Mouse (Mus musculus): ENCODE results near the gene Cpne5. TPM values are rescaled to one million over a fixed set of nuclear protein-coding genes. Genes with fewer than 3 reads are reported as not detected.
"Not testable (repeated sequence)": the region's sequence is repeated elsewhere in the genome, so short reads cannot be mapped to it uniquely, and the experiment has no call there.

Cpne5 gene
- polyA plus RNA-seq, 1 experiment from 2014 or later = not detected

DNA sequence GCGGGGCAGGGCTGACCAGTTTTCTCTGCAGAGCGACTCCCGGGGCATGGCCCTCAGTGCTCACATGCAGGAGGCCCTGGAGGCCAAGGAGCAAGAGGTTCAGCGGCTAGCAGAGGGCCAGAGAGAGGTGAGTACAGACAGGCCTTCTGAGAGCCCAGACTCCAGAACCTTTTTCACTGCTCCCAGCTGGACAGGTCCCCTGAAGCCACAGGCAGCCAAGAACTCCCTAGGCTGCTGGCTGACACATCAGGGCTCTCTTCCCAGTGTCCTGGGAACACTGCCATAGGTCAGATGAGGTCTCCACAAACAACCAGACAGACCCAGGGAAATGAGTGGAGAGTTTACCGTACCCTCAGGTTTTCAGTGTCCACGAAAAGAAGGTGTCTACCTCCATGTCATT is 101.7 kb downstream of the Cpne5 start:
- H3K36me3 ChIP-seq (ENCODE audit: inconsistent target) = no peaks in the 10 kb centered on the region
- 91% methylated on average over 6 of the region's 6 CpGs for WGBS (ENCODE audit: missing documents)
- H3K79me2 ChIP-seq (ENCODE audit: inconsistent target) = no peaks in the 10 kb centered on the region
- no peak overlapping the region for H3K4me3 ChIP-seq (ENCODE audit: inconsistent target)
- no peak overlapping the region for H3K27ac ChIP-seq

DNA sequence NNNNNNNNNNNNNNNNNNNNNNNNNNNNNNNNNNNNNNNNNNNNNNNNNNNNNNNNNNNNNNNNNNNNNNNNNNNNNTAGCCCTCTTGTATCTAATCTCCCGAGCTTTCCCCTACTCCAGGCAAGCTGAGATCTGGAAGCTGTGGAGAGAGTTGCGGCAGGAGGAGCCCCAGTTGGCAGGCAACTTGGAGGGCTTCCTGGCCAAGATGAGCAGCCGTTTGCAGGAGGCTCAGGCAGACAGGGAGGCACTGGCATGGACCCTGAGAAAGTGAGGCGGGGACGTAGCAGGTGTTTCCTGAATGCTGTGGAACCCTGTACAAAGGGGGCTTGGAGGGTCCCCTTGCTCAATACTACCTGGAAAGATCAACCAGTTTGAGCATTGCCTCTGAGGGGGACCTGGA is 102.9 kb downstream of the Cpne5 start:
- Histone ChIP-seq H3K79me2 (ENCODE audit: inconsistent target) (no peaks in the 10 kb centered on the region), H3K27ac (no peak overlapping the region), H3K36me3 (ENCODE audit: inconsistent target) (no peaks in the 10 kb centered on the region), H3K4me3 (ENCODE audit: inconsistent target) (no peak overlapping the region)
- WGBS (ENCODE audit: missing documents) = 86% methylated on average over 5 of the region's 5 CpGs

DNA sequence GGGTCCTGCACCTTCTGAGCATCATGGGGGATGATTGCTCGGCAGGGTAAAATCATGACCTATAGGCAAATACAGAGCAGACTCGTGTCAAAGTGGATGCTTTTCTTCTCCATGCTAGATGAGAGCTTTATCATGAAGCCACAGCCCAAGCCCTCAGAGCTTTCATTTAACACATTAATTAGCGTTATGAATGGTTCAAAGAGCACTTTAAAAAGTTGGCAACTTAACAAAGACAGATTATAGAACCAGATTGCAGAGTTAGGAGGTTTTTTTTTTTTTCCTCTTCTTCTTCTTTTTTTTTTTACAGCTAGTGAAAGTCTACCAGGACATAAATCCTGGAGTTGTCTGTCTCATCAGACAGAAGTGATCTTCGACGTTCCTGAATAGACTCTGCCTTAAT is 108.6 kb downstream of the Cpne5 start:
- Histone ChIP-seq H3K4me3 (ENCODE audit: inconsistent target) (no peak overlapping the region), H3K36me3 (ENCODE audit: inconsistent target) (no peaks in the 10 kb centered on the region), H3K27ac (no peak overlapping the region), H3K79me2 (ENCODE audit: inconsistent target) (no peaks in the 10 kb centered on the region)
- WGBS (ENCODE audit: missing documents) = 80% methylated on average over 5 of the region's 5 CpGs

DNA sequence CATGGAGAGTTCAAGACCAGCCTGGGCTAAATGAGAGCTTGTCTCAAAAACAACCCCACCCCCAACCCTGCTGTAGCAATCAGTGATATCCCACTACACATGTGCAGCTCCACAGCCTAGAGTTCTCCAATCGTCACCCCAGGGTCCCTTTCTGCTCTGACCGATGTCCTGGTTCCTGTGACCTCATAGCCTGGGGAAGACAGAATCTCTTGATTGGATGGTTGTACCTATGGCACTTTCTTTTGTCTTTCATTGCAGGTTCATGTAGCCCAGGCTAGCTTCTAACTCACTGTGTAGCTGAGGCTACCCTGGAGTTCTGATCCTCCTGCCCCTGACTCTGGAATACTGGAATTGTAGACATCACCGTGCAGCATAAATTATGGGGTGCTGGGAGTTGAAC is 111.4 kb downstream of the Cpne5 start:
- Histone ChIP-seq H3K36me3 (ENCODE audit: inconsistent target) (no peaks in the 10 kb centered on the region), H3K27ac (no peak overlapping the region), H3K79me2 (ENCODE audit: inconsistent target) (no peaks in the 10 kb centered on the region), H3K4me3 (ENCODE audit: inconsistent target) (no peak overlapping the region)
- 97% methylated on average over 3 of the region's 3 CpGs for WGBS (ENCODE audit: missing documents)

- H3K27ac ChIP-seq = no peak overlapping the region
- no peaks in the 10 kb centered on the region for H3K36me3 ChIP-seq (ENCODE audit: inconsistent target)
- 96% methylated on average over 6 of the region's 6 CpGs for WGBS (ENCODE audit: missing documents)
- H3K79me2 ChIP-seq (ENCODE audit: inconsistent target) = no peaks in the 10 kb centered on the region
- no peak overlapping the region for H3K4me3 ChIP-seq (ENCODE audit: inconsistent target)
These were observed 114.3 kb downstream of the Cpne5 start for GRCm38 (mm10) chr17:29123578-29124174.

- 98% methylated on average over 5 of the region's 6 CpGs for WGBS (ENCODE audit: missing documents)
- Histone ChIP-seq H3K4me3 (ENCODE audit: inconsistent target) (no peak overlapping the region), H3K79me2 (ENCODE audit: inconsistent target) (no peaks in the 10 kb centered on the region), H3K36me3 (ENCODE audit: inconsistent target) (no peaks in the 10 kb centered on the region), H3K27ac (no peak overlapping the region)
These were observed 115.2 kb downstream of the Cpne5 start for GRCm38 (mm10) chr17:29122817-29123216.

- Histone ChIP-seq H3K27ac (no peak overlapping the region), H3K36me3 (ENCODE audit: inconsistent target) (no peaks in the 10 kb centered on the region), H3K79me2 (ENCODE audit: inconsistent target) (no peaks in the 10 kb centered on the region), H3K4me3 (ENCODE audit: inconsistent target) (no peak overlapping the region)
- WGBS (ENCODE audit: missing documents) = 87% methylated on average over 12 of the region's 12 CpGs
These were observed 117.3 kb downstream of the Cpne5 start for GRCm38 (mm10) chr17:29120666-29121065.

GRCm38 (mm10) chr17:29118057-29118456 is 119.9 kb downstream of the Cpne5 start:
- Histone ChIP-seq H3K27ac (no peak overlapping the region), H3K79me2 (ENCODE audit: inconsistent target) (no peaks in the 10 kb centered on the region), H3K4me3 (ENCODE audit: inconsistent target) (no peak overlapping the region), H3K36me3 (ENCODE audit: inconsistent target) (no peaks in the 10 kb centered on the region)
- 85% methylated on average over 5 of the region's 5 CpGs for WGBS (ENCODE audit: missing documents)

DNA sequence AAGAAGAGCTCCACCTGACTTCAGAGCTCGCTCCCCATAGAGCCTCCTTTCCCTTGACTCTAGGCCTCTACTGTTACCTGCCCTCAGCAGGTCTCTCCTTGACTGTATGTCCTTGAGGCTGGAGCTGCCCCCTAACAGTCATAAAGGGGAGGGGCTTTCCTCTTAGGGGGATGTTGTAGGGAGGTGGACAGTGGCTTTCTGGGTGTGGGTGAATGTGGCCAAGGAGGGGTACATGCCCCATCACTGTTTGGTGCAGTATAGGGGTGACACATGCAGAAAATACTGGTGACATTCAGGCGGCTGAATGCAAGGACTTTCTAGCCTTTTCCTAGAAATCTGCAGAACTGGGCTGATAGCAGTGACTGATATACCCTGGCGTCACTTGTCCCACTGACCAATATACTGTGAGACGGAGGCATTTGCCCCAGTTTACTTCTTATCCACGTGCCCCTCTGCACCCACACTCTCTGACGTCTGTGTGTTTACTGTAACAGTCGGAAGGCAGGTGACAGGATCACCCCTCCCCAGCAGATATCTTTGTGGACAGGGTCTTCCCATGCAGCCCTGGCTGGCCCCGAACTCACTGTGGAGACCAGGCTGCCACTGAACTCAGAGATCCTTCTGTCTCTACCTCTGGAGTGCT is 120.8 kb downstream of the Cpne5 start:
- H3K4me3 ChIP-seq (ENCODE audit: inconsistent target) = no peak overlapping the region
- 86% methylated on average over 8 of the region's 8 CpGs for WGBS (ENCODE audit: missing documents)
- no peaks in the 10 kb centered on the region for H3K36me3 ChIP-seq (ENCODE audit: inconsistent target)
- no peak overlapping the region for H3K27ac ChIP-seq
- H3K79me2 ChIP-seq (ENCODE audit: inconsistent target) = no peaks in the 10 kb centered on the region

GRCm38 (mm10) chr17:29116023-29116422 is 121.9 kb downstream of the Cpne5 start:
- H3K4me3 ChIP-seq (ENCODE audit: inconsistent target) = no peak overlapping the region
- no peak overlapping the region for H3K27ac ChIP-seq
- no peaks in the 10 kb centered on the region for H3K36me3 ChIP-seq (ENCODE audit: inconsistent target)
- WGBS (ENCODE audit: missing documents) = 56% methylated on average over 12 of the region's 12 CpGs
- no peaks in the 10 kb centered on the region for H3K79me2 ChIP-seq (ENCODE audit: inconsistent target)

DNA sequence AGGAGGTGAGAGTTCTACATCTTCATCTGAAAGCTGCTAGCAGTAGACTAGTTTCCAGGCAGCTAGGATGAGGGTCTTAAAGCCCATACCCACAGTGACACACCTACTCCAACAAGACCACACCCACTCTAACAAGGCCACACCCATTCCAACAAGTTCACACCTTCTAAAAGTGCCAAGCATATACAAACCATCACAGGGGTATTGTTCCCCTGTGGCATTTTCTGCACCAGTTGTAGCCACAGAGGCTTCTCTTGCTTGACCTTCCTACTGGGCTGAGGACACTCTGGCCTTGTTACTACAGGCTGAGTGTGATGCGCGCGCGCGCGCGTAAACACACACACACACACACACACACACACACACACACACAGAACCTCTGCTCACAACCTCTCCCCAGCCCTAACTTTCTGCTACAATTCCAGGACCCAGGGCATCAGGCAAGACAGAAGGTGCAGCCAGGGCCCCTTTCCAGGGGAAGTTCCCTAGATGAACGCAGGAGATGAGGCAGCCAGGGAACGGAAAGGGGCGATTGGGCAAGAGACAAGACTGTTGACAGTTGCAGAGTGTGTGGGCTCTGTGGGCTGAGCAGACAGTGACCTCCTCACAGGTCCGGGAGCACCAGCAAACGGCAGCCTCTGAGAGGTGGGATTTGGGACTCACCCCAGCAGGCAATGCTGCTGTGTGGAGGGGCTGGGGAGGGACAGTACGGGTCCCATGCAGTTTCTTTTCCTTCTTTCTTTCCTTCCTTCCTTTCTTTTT is 124.2 kb downstream of the Cpne5 start, which contains the start of gene Rab44:
TSS of gene Rab44 (plus strand) at position 555 of the 762 bp plus-strand sequence.
- WGBS (ENCODE audit: missing documents) = 14% methylated on average over 13 of the region's 13 CpGs
- H3K36me3 ChIP-seq (ENCODE audit: inconsistent target) = no peaks in the 10 kb centered on the region
- no peaks in the 10 kb centered on the region for H3K79me2 ChIP-seq (ENCODE audit: inconsistent target)
- no peak within 1 kb of the TSS for H3K4me3 ChIP-seq (ENCODE audit: inconsistent target)
- H3K27ac ChIP-seq = no peak within 1 kb of the TSS

DNA sequence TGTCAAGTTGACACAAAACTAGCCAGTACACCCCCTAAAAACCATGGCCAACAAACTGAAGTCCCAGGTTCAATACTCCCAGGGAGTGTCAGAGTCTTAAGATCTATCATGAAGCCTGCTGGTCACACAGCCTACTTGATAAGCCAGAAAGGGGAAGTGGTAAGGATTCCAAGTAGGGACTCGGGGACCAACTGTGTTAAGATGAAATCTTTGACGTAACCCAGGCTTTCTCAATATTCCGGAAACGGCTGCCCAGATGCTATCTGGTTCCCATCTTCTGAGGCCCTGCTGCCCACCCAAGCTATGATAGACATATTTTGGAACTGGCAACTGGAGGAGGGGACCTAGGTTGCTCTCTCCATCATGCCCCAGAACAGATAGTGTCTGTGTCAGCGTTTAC is 126.6 kb downstream of the Cpne5 start:
- Histone ChIP-seq H3K79me2 (ENCODE audit: inconsistent target) (no peaks in the 10 kb centered on the region), H3K36me3 (ENCODE audit: inconsistent target) (no peaks in the 10 kb centered on the region), H3K4me3 (ENCODE audit: inconsistent target) (no peak overlapping the region), H3K27ac (no peak overlapping the region)
- 2% methylated on average over 5 of the region's 5 CpGs for WGBS (ENCODE audit: missing documents)

DNA sequence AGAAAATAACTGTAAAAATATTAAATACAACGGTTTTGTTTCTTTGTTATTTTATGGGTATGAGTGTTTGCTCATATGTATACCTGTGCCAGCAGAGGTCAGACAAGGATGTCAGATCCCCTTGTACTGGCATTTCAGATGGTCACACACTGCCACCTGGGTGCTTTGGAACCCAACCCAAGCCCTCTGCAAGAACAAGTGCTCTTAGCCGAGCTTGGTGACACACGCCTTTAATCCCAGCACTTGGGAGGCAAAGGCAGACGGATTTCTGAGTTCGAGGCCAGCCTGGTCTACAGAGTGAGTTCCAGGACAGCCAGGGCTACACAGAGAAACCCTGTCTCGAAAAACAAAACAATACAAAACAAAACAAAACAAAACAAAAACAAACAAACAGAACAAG is 127.6 kb downstream of the Cpne5 start:
- not testable (repeated sequence) for H3K4me3 ChIP-seq (ENCODE audit: inconsistent target); H3K27ac ChIP-seq; H3K36me3 ChIP-seq (ENCODE audit: inconsistent target); H3K79me2 ChIP-seq (ENCODE audit: inconsistent target)
- 91% methylated on average over 4 of the region's 6 CpGs for WGBS (ENCODE audit: missing documents)
